Mouse (Mus musculus) forebrain, embryonic 16.5 days (tissue): ENCODE data around the gene Smg1. TPM values are rescaled to one million over a fixed set of nuclear protein-coding genes. Genes with fewer than 3 reads are reported as not detected.

Experiments used
- ATAC-seq: fragments of 200-750 bp; cut with Nextera tagmentation; 2 replicates; pipeline ENCODE4 v1.8.0; 2017; ENCODE audit warnings: mild to moderate bottlenecking, moderate library complexity
- H3K27ac ChIP-seq: fragments of 300-500 bp; sonication (generic); 2 replicates; pipeline ENCODE4 v1.5.1; 2014; ENCODE audit warnings: low read length, control low read depth
- H3K27me3 ChIP-seq: fragments of 300-500 bp; sonication (generic); replicated peaks from 2 replicates; pipeline ENCODE4 v1.6.1; 2014; ENCODE audit warnings: low read length; ENCODE audit not compliant: control insufficient read depth, insufficient read depth
- H3K36me3 ChIP-seq: fragments of 300-500 bp; sonication (generic); 2 replicates; pipeline ENCODE4 v1.6.1; 2014; ENCODE audit not compliant: control insufficient read depth, insufficient read depth
- H3K4me1 ChIP-seq: fragments of 300-500 bp; sonication (generic); replicated peaks from 2 replicates; pipeline ENCODE4 v1.6.1; 2014; ENCODE audit warnings: low read length; ENCODE audit not compliant: control insufficient read depth, insufficient read depth
- H3K4me2 ChIP-seq: fragments of 300-500 bp; sonication (generic); 2 replicates; pipeline ENCODE4 v1.6.1; 2014; ENCODE audit warnings: mild to moderate bottlenecking, low read length, control low read depth
- H3K4me3 ChIP-seq: fragments of 300-500 bp; sonication (generic); replicated peaks from 2 replicates; pipeline ENCODE4 v1.5.1; 2014; ENCODE audit warnings: mild to moderate bottlenecking, low read length, control low read depth
- H3K9ac ChIP-seq: fragments of 300-500 bp; sonication (generic); replicated peaks from 2 replicates; pipeline ENCODE4 v1.6.1; 2014; ENCODE audit warnings: low read depth, low read length, control low read depth
- H3K9me3 ChIP-seq: fragments of 300-500 bp; sonication (generic); 2 replicates; pipeline ENCODE4 v1.6.1; 2016; ENCODE audit warnings: low read length; ENCODE audit not compliant: control insufficient read depth
- WGBS: fragments of 180-500 bp; shearing (Covaris S2); extraction: QIAGEN DNeasy Blood & Tissue Kit; methylation state at CpG from one replicate; pipeline ENCODE4 v1.1.7; 2014; 5-methylcytosine and 5-hydroxymethylcytosine counted together
- polyA plus RNA-seq: library from polyadenylated mRNA; unstranded; fragments of >200 nt; fragmentation: Nextera tagmentation; extraction: Ambion mirVana; gene quantifications from 2 replicates; pipeline ENCODE4 v1.2.1, GENCODE M21; 2015

Smg1 gene
- polyA plus RNA-seq: 21.5 and 21.6 TPM in 2 replicates

GRCm38 (mm10) chr7:118243453-118244385 is at the start of gene Smg1:
TSS of gene Smg1 (minus strand) at chr7:118243670.
- peak; percentile 94 for ATAC-seq
- Histone ChIP-seq H3K4me3 (peak within 1 kb of the TSS; percentile 97), H3K27ac (peak within 1 kb of the TSS; percentile 90), H3K36me3 (no peaks in the 10 kb centered on the region), H3K27me3 (0 out of 2 replicates have a peak, but pooled peaks cover 2% of the 10 kb centered on the region), H3K9me3 (no peaks in the 10 kb centered on the region), H3K4me1 (peaks cover 8% of the 10 kb centered on the region; the same call in 1 of the 2 replicates), H3K4me2 (peak within 1 kb of the TSS; percentile 86), H3K9ac (peak within 1 kb of the TSS; percentile 95)
- 1% methylated on average over 66 of the region's 79 CpGs for WGBS

DNA sequence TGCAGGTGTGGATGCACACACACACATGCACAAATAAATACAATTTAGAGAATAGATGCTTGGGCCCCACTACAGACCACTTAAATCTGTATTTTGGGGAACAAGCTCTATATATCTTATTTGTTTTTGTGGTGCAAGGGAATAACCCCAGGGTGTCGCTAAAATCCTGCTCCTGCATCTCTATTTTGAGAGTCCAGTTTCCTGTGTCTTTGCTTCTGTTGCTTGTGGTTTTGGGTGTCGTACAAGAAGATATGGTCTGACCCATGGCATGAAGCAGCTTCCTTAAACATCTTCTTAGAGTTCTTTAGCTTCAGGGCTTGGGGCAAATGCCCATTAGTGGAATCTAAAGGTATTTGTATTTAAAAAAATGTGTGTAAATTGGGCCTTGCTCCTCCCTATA is 39.7 kb upstream of the Smg1 start:
- no peaks in the 10 kb centered on the region for H3K36me3 ChIP-seq
- no peak for ATAC-seq
- H3K9me3 ChIP-seq: no peaks in the 10 kb centered on the region
- no peak overlapping the region for H3K27ac ChIP-seq
- H3K27me3 ChIP-seq: no peaks in the 10 kb centered on the region
- H3K4me1 ChIP-seq: no peaks in the 10 kb centered on the region
- H3K4me2 ChIP-seq: no peak overlapping the region
- H3K4me3 ChIP-seq: no peak overlapping the region
- WGBS: 87% methylated on average over 2 of the region's 2 CpGs
- no peak overlapping the region for H3K9ac ChIP-seq

- no peak overlapping the region for H3K4me3 ChIP-seq
- WGBS: 87% methylated on average over 9 of the region's 9 CpGs
- H3K9ac ChIP-seq: no peak overlapping the region
- no peaks in the 10 kb centered on the region for H3K27me3 ChIP-seq
- H3K4me2 ChIP-seq: no peak overlapping the region
- no peaks in the 10 kb centered on the region for H3K4me1 ChIP-seq
- no peak overlapping the region for H3K27ac ChIP-seq
- no peaks in the 10 kb centered on the region for H3K9me3 ChIP-seq
- no peak for ATAC-seq
- H3K36me3 ChIP-seq: no peaks in the 10 kb centered on the region
Measured at GRCm38 (mm10) chr7:118282543-118282942, 39.1 kb upstream of the Smg1 start.

- Histone ChIP-seq H3K4me3 (no peak overlapping the region), H3K27ac (no peak overlapping the region), H3K4me1 (no peaks in the 10 kb centered on the region), H3K36me3 (no peaks in the 10 kb centered on the region), H3K4me2 (no peak overlapping the region), H3K9me3 (no peaks in the 10 kb centered on the region), H3K27me3 (no peaks in the 10 kb centered on the region), H3K9ac (no peak overlapping the region)
- no peak for ATAC-seq
- WGBS: 60% methylated on average over 3 of the region's 3 CpGs
Measured at GRCm38 (mm10) chr7:118279521-118279920, 36.1 kb upstream of the Smg1 start.

DNA sequence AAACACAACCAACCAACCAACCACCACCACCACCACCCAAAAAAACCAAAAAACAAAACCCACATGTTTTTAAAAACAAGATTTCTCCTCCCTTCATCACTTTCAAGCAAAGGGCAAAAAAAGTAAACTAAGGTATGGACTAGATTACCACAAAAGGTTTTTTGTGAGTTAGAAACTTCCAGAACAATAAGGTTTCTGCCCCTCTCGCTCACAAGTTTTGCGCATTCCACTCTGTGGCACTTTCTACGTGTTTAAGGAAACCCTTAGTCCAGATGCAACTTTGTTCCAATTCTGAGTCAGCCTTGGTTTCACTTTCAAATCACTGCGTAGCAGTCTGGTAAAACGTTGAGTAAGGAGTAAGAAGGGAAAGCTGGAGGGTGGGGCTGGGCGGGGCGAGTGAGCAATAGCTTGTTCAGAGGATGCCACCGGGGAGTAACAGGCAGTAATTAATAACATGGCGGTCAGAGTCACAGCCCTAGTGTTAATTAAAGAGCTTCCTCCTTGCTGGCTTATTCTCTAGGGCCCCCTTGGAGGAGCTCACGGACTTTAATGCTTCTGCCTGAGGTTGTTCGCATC is 34.0 kb upstream of the Smg1 start:
- Histone ChIP-seq H3K4me2 (no peak overlapping the region), H3K4me3 (no peak overlapping the region), H3K9me3 (no peaks in the 10 kb centered on the region), H3K27ac (no peak overlapping the region), H3K27me3 (no peaks in the 10 kb centered on the region), H3K36me3 (no peaks in the 10 kb centered on the region), H3K9ac (no peak overlapping the region), H3K4me1 (no peaks in the 10 kb centered on the region)
- WGBS: 56% methylated on average over 11 of the region's 11 CpGs
- no peak for ATAC-seq

DNA sequence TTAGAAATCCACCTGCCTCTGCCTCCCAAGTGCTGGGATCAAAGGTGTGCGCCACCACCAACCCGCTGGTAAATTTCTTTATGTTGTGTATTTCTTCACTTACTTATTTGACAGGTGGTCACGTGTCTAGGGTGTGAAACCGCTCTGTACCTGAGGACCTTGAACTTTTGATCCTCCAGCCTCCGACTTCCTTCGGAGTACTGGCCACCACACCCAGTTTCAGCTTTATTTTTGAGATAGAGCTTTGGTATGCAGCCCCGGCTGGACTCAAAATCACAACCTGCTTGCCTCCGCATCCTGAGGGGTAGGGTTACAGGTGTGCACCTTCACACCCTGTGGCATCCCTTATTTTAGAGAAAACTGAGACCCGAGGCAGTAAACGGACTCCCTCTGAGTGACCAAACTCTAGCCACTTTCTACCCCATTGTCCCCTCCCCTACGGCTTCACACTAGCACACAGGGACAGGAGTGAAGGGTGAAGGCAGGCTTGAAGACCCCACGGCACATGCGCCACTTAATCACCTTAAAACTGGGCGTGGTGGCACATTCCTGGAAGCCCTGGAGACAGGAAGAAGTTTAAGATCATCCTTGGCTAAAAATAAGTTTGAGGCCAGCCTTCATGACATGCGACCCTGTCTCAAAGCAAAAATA is 33.3 kb upstream of the Smg1 start:
- H3K27me3 ChIP-seq: no peaks in the 10 kb centered on the region
- no peaks in the 10 kb centered on the region for H3K36me3 ChIP-seq
- H3K9ac ChIP-seq: no peak overlapping the region
- no peak overlapping the region for H3K4me3 ChIP-seq
- no peaks in the 10 kb centered on the region for H3K4me1 ChIP-seq
- WGBS: 92% methylated on average over 15 of the region's 15 CpGs
- H3K9me3 ChIP-seq: no peaks in the 10 kb centered on the region
- no peak overlapping the region for H3K4me2 ChIP-seq
- ATAC-seq: no peak
- no peak overlapping the region for H3K27ac ChIP-seq

DNA sequence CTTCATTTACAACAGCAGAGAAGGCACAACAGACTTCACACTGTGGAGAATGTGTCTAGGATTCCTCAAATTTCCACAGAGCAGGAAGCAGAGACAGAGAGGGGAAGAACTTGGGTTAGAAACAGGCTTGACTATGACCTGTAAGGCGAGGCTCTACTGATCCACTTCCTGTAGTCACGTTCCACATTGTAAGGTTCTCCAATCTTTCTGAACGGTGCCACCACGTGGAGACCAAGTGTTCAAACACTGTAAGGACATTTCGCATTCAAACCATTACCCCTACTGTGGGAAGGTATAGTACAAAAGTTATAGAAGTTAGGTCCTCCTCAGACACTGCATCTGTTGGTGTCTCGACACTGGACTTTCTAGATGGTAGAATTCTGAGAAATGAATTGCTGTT is 31.8 kb upstream of the Smg1 start:
- no peaks in the 10 kb centered on the region for H3K36me3 ChIP-seq
- no peaks in the 10 kb centered on the region for H3K27me3 ChIP-seq
- ATAC-seq: no peak
- no peak overlapping the region for H3K9ac ChIP-seq
- no peak overlapping the region for H3K4me3 ChIP-seq
- no peak overlapping the region for H3K27ac ChIP-seq
- 77% methylated on average over 6 of the region's 6 CpGs for WGBS
- H3K4me2 ChIP-seq: no peak overlapping the region
- no peaks in the 10 kb centered on the region for H3K9me3 ChIP-seq
- no peaks in the 10 kb centered on the region for H3K4me1 ChIP-seq

DNA sequence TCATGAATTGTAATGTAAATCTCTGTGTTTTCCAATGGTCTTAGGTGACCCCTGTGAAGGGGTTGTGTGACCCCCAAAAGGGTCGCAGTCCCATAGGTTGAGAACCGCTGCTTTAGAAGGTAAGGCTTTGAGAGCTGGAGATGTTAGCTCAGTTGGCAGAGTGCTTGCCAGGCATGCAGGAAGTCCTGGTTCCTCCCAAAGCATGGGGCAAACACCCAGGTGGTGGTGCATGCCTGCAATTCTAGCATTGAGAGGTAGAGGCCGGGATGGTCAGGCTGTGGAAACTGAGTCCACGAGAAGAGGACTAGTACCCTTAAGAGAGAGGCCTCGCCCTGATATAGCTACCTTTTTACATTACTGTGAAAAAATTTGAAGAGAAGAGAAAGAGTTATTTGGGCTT is 31.4 kb upstream of the Smg1 start:
- H3K27me3 ChIP-seq: no peaks in the 10 kb centered on the region
- H3K9me3 ChIP-seq: no peaks in the 10 kb centered on the region
- no peak overlapping the region for H3K4me2 ChIP-seq
- H3K4me3 ChIP-seq: no peak overlapping the region
- no peaks in the 10 kb centered on the region for H3K4me1 ChIP-seq
- H3K36me3 ChIP-seq: no peaks in the 10 kb centered on the region
- no peak overlapping the region for H3K27ac ChIP-seq
- no peak for ATAC-seq
- 94% methylated on average over 5 of the region's 5 CpGs for WGBS
- H3K9ac ChIP-seq: no peak overlapping the region

DNA sequence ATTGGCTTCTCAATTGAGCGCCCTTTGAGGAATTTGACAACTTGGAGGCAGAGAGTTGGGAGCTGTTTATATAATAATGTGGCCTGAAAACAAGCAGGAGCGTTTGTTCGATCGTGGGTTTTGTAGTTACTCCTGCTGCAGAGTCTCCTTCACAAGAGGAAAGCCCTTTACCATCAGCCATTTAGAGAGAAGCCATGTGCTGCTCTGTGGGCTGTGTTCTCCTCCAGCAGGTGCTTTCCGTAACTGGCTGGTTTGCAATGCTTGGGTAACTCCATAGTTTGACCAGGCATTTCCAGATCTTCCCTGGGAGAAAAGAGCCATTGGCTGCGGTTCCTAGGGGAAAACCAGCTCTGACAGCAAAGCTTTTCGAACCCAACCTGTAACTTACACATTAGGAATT is 30.7 kb upstream of the Smg1 start:
- Histone ChIP-seq H3K36me3 (no peaks in the 10 kb centered on the region), H3K4me2 (no peak overlapping the region), H3K9ac (no peak overlapping the region), H3K27me3 (no peaks in the 10 kb centered on the region), H3K4me1 (no peaks in the 10 kb centered on the region), H3K9me3 (no peaks in the 10 kb centered on the region), H3K27ac (no peak overlapping the region), H3K4me3 (no peak overlapping the region)
- no peak for ATAC-seq
- 72% methylated on average over 7 of the region's 7 CpGs for WGBS
